Mouse (Mus musculus) cerebellum, adult 2 months (tissue): Measurements from ENCODE around the gene 4933428G20Rik.

Experiments used
- CTCF ChIP-seq: fragments of 200-500 bp; IDR thresholded peaks from 2 replicates; pipeline ENCODE4 v1.5.1; 2011; ENCODE audit warnings: low read depth, mild to moderate bottlenecking, control low read depth, low read length, moderate library complexity, borderline replicate concordance; ENCODE audit not compliant: insufficient read depth
- POLR2A ChIP-seq: fragments of 200-500 bp; IDR thresholded peaks from 2 replicates; pipeline ENCODE4 v1.6.1; 2011; ENCODE audit warnings: low read length, control low read depth, borderline replicate concordance; ENCODE audit not compliant: insufficient read depth

DNA sequence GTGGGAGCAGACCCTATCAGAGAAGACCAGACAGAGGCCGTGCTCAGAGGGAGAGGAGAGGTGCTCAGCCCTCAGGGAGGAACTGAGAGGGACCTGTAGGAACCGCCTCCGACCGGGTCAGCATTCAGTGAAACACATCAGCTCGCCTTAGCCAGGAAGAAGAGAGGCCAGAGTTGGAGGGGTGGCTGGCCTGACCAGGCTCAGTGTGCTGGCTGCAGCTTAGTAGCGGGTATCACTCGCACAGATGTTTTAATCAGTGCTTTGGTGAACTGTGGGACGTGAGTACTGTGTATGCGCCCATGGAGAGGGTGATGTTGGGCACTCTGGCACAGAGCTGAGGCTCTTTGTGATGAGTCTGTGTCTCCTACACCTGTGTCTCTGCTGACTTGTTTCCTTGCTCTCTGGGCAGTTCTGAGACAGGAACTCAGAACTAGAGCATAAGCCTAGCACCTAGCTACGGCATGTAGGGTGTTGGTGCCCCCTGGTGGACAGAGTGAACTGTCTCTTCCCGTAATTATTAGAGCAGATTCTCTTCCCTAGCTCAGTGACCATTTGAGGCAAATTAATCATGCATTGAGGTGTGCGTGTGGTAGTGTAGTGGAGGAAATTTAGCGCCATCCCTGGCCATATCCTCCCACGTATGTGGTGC lies 31.4 kb downstream of the 4933428G20Rik start:
- TF ChIP-seq CTCF (peak; percentile 99), POLR2A (no peak)
